Mouse (Mus musculus) liver, adult 2 months (tissue): ENCODE measurements around the gene Ankfn1. TPM values are rescaled to one million over a fixed set of nuclear protein-coding genes. Genes with fewer than 3 reads are reported as not detected.

ENCODE experiments used
- DNase-seq: peaks from one replicate; pipeline ENCODE4 v3.0.0-alpha.2; 2011; ENCODE audit warnings: low read depth, low spot score; ENCODE audit errors: extremely low read depth
- H3K27ac ChIP-seq: fragments of 200-500 bp; replicated peaks from 2 replicates; pipeline ENCODE4 v1.5.1; 2012; ENCODE audit warnings: low read depth, mild to moderate bottlenecking, control low read depth, inconsistent platforms, low read length; ENCODE audit not compliant: insufficient read depth
- H3K27me3 ChIP-seq: fragments of 200-500 bp; 2 replicates; pipeline ENCODE4 v1.6.1; 2012; ENCODE audit warnings: mild to moderate bottlenecking, moderate library complexity, low read length, inconsistent platforms; ENCODE audit not compliant: control insufficient read depth, insufficient read depth
- H3K36me3 ChIP-seq: fragments of 200-500 bp; 2 replicates; pipeline ENCODE4 v1.6.1; 2012; ENCODE audit warnings: low read length, inconsistent platforms; ENCODE audit not compliant: control insufficient read depth, insufficient read depth
- H3K4me1 ChIP-seq: fragments of 200-500 bp; 2 replicates; pipeline ENCODE4 v1.6.1; 2011; ENCODE audit warnings: low read length; ENCODE audit not compliant: control insufficient read depth, insufficient read depth
- H3K4me3 ChIP-seq: fragments of 200-500 bp; 2 replicates; pipeline ENCODE4 v1.5.1; 2011; ENCODE audit warnings: low read depth, mild to moderate bottlenecking, control low read depth, low read length, moderate library complexity; ENCODE audit not compliant: insufficient read depth
- H3K79me2 ChIP-seq: fragments of 200-500 bp; 2 replicates; pipeline ENCODE4 v1.6.1; 2012; ENCODE audit warnings: inconsistent platforms, mild to moderate bottlenecking, low read length, moderate library complexity; ENCODE audit not compliant: control insufficient read depth, insufficient read depth
- H3K9ac ChIP-seq: fragments of 200-500 bp; 2 replicates; pipeline ENCODE4 v1.6.1; 2012; ENCODE audit warnings: low read depth, mild to moderate bottlenecking, control low read depth, inconsistent platforms, low read length
- CTCF ChIP-seq: fragments of 200-500 bp; IDR thresholded peaks from 2 replicates; pipeline ENCODE4 v1.5.1; 2011; ENCODE audit warnings: low read depth, low read length, control low read depth
- POLR2A ChIP-seq: fragments of 200-500 bp; IDR thresholded peaks from 2 replicates; pipeline ENCODE4 v1.6.1; 2011; ENCODE audit warnings: low read length, control low read depth; ENCODE audit not compliant: insufficient read depth; ENCODE audit errors: extremely low read depth
- WGBS: fragments of 180-500 bp; shearing (Covaris S2); methylation state at CpG from one replicate; pipeline ENCODE4 v1.1.7; 2018; 5-methylcytosine and 5-hydroxymethylcytosine counted together
- polyA plus RNA-seq: library from polyadenylated mRNA; depleted of rRNA; stranded (reverse); fragments of >200 nt; gene quantifications from 2 replicates; pipeline ENCODE4 v1.2.3, GENCODE M21; 2012
- total RNA-seq: library from RNA; depleted of rRNA; stranded (reverse); fragments of >200 nt; gene quantifications from 2 replicates; pipeline ENCODE4 v1.2.3, GENCODE M21; 2014

The Ankfn1 gene
- total and polyA plus RNA-seq, 2 experiments = not detected

- H3K36me3 ChIP-seq = no peaks in the 10 kb centered on the region
- H3K4me3 ChIP-seq = no peak overlapping the region
- WGBS = 77% methylated on average over 7 of the region's 7 CpGs
- TF ChIP-seq CTCF = no peak
- TF ChIP-seq POLR2A = no peak
- DNase-seq = no peak
- no peaks in the 10 kb centered on the region for H3K27me3 ChIP-seq
- no peak overlapping the region for H3K9ac ChIP-seq
- no peak overlapping the region for H3K27ac ChIP-seq
- H3K4me1 ChIP-seq = no peaks in the 10 kb centered on the region
- no peaks in the 10 kb centered on the region for H3K79me2 ChIP-seq
These were observed 169.4 kb downstream of the Ankfn1 start for GRCm38 (mm10) chr11:89608071-89608470.

DNA sequence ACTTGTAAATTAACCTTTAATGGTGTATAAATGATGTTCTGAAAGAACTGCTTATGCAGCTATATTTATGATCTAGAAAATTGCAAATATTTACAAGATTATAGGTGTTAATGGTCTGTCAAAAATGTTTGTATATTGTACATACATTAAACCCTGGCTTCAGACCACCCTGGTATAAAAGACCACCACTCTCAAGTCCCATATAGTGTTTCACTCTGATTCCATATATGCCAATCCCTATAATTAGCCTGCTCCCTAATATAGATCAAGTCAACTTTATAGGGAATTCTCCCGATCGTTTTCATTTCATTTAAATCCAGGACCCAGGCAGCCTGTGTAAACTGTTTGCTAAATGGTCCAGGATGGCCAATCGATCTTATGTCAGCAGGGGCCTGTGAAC is 170.2 kb downstream of the Ankfn1 start:
- DNase-seq = no peak
- Histone ChIP-seq H3K36me3 (no peaks in the 10 kb centered on the region), H3K79me2 (no peaks in the 10 kb centered on the region), H3K4me1 (no peaks in the 10 kb centered on the region), H3K27ac (no peak overlapping the region), H3K9ac (no peak overlapping the region), H3K4me3 (no peak overlapping the region), H3K27me3 (no peaks in the 10 kb centered on the region)
- no peak for TF ChIP-seq POLR2A
- no peak for TF ChIP-seq CTCF
- 28% methylated on average over 3 of the region's 3 CpGs for WGBS

- Histone ChIP-seq H3K36me3 (no peaks in the 10 kb centered on the region), H3K27me3 (no peaks in the 10 kb centered on the region), H3K4me3 (no peak overlapping the region), H3K27ac (no peak overlapping the region), H3K79me2 (no peaks in the 10 kb centered on the region), H3K9ac (no peak overlapping the region), H3K4me1 (no peaks in the 10 kb centered on the region)
- DNase-seq = no peak
- WGBS = 75% methylated on average over 6 of the region's 6 CpGs
- no peak for TF ChIP-seq POLR2A
- TF ChIP-seq CTCF = no peak
These were observed 171.1 kb downstream of the Ankfn1 start for GRCm38 (mm10) chr11:89606346-89606745.

- H3K4me3 ChIP-seq = no peak overlapping the region
- DNase-seq = peak; percentile 67
- no peak overlapping the region for H3K27ac ChIP-seq
- H3K27me3 ChIP-seq = no peaks in the 10 kb centered on the region
- WGBS = 49% methylated on average over 5 of the region's 5 CpGs
- H3K9ac ChIP-seq = no peak overlapping the region
- H3K36me3 ChIP-seq = no peaks in the 10 kb centered on the region
- H3K79me2 ChIP-seq = no peaks in the 10 kb centered on the region
- no peaks in the 10 kb centered on the region for H3K4me1 ChIP-seq
- no peak for TF ChIP-seq POLR2A
- TF ChIP-seq CTCF = no peak
These were observed 174.5 kb downstream of the Ankfn1 start for GRCm38 (mm10) chr11:89602966-89603365.

DNA sequence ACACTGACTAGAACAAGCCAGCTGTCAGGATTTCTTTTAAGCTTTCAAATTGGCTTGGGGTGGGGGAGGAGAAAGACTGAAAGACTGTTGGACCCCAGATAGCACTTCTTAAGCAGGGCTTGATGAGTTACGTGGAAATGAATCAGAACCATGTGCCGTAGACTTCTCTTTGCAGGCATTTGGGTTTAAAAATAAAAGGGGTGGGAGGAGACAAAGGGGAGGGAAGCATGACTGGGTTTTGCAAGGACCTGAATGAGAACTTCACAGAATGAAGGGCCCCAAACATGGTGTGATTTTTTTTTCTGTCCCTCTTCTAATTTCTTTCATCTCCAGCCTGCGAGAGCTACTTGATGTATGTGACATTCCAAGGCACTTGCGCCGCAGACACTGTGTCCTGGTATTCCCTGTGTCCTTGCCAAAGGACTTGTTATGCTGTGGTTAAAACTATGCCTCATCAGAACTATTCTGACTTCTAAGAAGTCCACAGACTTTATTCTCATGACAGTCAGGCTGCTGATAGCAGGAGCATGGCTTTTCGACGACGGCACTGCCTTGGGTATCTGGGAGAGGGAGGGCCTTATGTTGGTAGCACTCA is 176.4 kb downstream of the Ankfn1 start:
- Histone ChIP-seq H3K4me3 (no peak overlapping the region), H3K27me3 (no peaks in the 10 kb centered on the region), H3K27ac (no peak overlapping the region), H3K79me2 (no peaks in the 10 kb centered on the region), H3K4me1 (no peaks in the 10 kb centered on the region), H3K36me3 (no peaks in the 10 kb centered on the region), H3K9ac (no peak overlapping the region)
- no peak for DNase-seq
- TF ChIP-seq CTCF = no peak
- TF ChIP-seq POLR2A = no peak
- 86% methylated on average over 8 of the region's 8 CpGs for WGBS

- WGBS = 64% methylated on average over 10 of the region's 10 CpGs
- H3K36me3 ChIP-seq = no peaks in the 10 kb centered on the region
These were observed 187.1 kb downstream of the Ankfn1 start for GRCm38 (mm10) chr11:89590273-89590874.

More at GRCm38 (mm10) chr11:89590273-89590874, 187.1 kb downstream of the Ankfn1 start:
- H3K9ac ChIP-seq = no peak overlapping the region
- TF ChIP-seq CTCF = no peak
- TF ChIP-seq POLR2A = no peak
- no peaks in the 10 kb centered on the region for H3K4me1 ChIP-seq
- peak; percentile 4 for DNase-seq
- H3K79me2 ChIP-seq = no peaks in the 10 kb centered on the region
- no peaks in the 10 kb centered on the region for H3K27me3 ChIP-seq
- no peak overlapping the region for H3K4me3 ChIP-seq
- no peak overlapping the region for H3K27ac ChIP-seq
